Mouse (Mus musculus) cerebellum, postnatal 36 days (tissue): ENCODE data around the gene Nfic.

Source experiments
- DNase-seq, 2 experiments: peaks; one replicate each; pipeline ENCODE4 v3.0.0; 2021 to 2022; ENCODE audit warnings: mixed read lengths in 2 of 2

Gene Nfic

DNA sequence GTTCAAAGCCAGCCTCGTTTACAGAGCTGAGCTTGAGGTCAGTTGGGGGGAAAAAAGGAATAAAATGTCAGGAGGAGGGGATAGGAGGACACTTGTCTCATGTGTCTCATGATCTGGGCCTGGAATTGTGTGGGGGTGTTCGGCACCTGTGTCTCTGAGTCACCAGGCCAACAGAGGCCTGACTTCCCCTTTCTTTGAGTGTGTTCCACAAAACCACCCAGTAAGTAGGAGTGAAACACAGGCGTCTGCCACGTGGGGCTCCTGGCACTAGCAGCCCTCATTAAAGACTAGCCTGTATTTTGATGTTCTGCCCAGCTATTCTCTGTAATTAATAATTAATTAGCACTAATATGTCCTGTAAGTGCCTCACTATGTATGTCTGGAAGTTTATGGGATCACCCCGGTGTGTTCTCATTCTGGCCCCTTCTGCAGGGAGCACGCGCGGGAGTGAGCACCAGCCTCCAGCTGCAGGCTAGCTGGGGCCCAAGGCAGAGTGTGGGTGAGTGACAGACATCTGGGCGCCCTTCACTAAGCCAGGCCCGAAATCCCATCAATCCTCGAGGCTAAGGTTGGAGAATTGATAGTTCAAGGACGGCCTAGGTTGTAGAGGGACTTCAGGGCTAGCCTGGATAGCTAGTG, 99.0 kb downstream of the Nfic start:
- DNase-seq: no peak

DNA sequence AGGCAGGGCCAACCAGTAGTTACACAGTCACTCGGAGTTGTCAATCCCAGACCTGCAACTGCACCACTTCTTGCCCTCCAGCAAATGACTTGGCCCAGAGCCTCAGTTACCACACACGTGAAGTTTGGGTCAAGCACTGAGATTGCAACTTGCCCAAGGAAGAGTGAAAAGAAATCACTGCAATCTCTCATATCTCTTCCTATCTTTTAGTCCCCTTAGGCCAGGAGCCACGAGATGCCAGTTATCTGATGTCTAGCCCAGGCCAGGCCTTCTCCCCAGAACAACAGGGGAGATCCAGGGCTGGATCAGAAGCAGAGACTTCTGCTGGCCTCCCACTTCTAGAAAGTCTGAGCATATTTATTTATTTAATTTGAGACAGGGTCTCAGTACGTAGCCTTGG, 99.9 kb downstream of the Nfic start:
- DNase-seq: no peak

DNA sequence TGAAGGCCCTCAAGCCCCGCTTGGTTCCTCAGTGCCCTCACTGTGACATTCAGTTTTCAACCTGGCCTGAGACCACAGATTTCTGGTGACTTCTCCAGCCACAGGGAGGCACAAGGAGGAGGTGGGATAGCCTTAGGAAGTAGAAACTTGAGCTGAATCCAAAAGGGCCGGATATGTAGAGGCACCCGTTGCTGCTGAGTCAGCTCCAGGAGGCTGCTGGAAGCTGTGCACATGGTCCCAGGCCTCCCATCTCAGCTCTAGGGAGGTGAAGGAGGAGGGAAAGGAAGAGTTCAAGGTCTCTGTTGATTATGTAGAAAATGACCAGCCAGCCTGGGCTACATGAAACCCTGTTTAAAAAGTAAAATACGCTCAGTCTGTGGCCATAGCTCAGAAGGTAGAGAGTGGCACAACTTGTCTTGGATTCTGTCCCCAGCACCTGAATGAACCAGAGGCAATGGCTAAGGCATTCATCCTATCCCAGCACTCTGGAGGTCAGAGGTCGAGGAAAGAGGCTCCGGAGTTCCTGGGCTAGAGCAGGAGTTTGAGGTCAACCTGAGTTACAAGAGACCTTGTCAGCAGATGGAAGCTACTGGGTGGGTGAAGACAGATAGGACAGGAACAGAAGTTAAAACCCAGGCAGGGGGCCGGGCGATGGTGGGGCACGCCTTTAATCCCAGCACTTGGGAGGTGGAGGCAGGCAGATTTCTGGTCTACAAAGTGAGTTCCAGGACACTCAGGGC, 100.5 kb downstream of the Nfic start:
- no peak for DNase-seq

DNA sequence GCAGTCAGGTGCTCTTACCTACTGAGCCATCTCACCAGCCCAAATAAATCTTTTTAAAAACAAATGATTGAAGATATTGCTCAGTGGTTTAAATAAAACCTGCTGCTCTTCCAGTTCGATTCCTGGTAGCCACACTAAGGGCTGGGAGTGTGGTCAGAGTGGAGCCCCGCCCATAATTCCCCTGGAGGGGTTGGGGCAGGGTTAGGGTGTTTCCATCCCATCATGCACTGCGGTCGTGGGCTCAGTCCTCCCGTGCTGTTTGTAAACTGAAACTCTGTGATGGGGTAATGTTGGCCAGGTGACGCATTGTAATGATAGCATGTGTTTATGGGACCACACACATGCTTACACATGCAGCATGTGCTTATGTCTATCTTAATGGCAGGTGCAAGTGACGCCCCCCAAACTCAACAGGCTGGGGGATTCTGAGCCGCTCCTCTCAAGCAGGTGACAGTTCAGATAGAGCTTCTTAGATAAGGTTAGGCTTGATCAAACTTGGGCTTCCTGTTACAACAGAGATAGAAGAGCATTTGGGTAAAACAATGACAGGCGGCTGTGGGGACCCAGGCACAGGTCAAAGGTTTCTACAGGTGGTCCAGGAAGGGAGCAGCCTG, 103.7 kb downstream of the Nfic start:
- no peak for DNase-seq

DNA sequence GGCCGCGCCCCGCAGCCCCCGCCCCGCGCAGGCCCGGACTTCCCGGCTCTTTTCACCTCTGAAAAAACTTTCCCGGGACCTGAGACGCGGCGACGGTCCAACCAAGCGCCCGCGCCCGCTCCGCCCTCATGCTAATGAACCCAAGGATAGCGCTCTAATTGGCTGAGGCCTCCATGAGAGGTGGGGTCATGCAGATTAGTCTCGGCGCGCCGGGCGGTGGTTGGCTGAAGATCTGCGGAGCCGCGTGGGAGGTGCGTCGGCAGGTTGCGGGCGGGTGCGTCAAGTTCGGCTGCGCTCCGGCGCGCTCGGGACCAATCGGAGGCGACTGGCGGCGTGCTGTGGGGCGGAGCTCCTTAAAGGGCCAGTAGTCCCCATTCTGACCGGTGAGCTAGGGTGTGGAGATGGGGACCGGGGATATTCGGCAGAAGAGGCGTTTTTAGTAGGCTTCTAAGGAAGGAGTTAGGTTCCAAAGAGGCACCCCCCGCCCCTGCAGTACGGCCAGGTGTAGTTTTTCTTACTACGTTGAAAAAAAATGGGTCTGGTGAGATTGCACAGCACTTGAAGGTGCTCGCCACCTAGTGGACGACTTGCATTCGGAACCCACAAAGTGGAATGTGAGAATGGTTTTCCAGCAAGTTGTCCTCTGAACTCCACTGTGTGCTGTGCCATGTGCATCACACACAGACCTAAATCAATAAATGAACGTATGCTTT, 104.9 kb downstream of the Nfic start, which contains the start of gene Hmg20b:
TSS of gene Hmg20b (minus strand) at position 130 of the 713 bp plus-strand sequence.
- DNase-seq: peak; percentile 99 to 100

DNA sequence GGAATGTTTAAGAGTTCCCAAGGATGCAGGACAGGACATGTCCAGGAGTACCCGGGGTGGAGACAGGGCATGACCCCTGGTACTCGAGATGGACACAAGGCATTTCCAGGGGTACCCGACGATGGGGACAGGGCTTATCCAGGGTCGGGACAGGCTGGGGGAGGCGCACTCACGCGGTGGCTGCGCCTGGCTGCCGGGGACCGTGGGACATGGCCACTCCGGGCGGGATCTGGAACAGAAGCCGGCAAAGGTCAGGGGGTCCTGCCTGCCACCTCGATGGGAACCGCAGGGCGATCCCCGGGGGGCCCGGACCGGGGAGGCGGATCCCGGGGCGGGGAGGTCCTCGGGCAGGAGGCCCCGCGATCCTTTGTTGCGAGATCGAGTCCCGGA, 105.5 kb downstream of the Nfic start:
- DNase-seq: no peak

DNA sequence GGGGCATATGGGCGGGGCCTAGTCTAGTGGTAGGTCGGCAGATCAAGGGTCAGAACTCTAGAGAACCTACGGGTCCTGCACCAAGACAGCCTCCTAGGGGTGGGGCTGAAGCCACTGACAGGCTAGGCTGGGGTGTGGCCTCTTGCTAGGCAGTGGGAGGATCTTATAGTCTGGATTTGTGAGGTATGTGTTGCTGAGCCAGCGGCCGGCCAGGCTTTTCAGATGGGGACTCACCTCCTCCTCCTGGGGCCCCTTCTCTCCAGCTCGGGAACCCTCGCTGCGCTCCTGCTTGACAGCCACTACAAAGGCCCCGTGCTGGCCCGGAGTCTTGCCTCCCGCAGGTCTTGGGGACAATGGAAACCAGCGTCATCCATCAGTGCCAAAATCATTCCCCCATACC, 106.3 kb downstream of the Nfic start:
- DNase-seq: no peak

DNA sequence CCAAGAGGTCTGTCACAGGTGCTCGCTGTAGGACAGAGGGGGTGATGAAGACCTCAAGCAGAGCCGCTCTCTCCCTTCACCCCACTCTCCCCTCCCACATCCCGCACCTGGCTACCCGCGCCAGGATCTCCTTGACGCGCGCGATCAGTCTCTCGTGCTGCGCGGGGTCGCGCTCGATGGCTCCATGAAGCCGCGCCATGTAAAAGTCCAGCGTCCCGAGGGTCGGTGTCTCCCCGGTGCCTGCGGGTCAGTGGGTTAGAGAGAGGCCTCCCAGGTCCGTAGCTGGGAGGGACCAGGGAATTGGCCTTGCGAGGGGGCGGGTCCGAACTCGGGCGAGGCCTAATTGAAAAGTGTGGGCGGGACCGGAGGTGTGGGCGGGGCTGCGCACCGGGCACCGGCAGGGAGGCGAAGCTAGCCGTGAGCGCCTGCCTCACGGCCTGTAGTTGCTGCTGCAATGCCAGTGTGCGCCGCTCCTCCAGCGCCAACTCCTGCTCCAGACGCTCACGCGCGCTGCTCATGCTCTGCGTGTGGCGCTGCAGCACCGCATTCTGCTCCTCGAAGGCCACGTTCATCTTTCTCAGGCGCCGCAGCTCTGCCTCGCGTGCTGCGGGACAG, 108.9 kb downstream of the Nfic start:
- no peak for DNase-seq
